Mouse (Mus musculus): Measurements from ENCODE around the gene Psph.
"Not testable (repeated sequence)": the region's sequence is repeated elsewhere in the genome, so short reads cannot be mapped to it uniquely, and the experiment has no call there.

Psph gene

DNA sequence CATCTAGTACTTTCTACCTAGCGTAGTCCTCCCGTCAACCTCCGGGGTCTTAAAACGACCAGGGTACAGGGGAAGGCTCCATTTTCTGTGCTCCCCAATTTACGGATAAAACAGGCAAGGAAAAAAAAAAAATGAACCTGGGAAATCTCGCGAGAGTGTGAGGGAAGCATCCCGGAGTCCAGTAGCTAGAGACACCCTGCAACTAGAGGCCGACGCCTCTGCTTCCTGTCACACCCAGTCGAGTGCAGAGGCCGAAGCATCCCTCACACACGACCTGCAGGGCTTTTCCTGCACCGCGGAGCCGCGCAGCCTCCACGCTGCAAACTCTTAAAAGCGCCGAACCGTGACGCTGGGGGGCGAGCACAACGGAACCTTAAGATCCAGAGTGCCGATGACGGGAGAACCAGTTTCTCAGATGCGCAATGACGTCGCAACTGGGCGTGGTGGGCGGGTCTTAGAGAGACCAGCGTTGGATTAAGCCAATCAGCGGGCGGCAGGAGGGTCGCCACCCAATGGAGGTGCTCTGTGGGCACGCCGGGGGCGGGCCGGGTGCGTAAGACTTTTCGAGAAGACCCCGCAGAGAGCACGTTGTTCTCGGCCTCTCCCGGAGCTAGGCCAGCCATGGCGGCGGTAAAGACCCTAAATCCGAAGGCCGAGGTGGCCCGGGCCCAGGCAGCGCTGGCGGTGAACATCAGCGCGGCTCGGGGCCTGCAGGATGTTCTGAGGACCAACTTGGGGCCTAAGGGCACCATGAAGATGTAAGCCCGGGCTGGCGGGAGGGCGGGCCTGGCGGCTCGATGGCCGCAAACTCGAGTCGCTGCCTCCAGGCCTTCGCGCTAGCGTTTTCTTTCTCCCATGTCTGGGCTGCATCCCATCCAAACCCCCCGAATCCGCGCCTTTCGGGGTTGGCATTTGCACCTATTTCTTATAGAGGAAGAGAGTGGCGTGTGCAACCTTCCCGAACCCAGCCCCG lies at the start of gene Psph:
Gene Psph (minus strand): TSS at position 632 of the 973 bp plus-strand sequence.
- DNase-seq, result peak; percentile 100

DNA sequence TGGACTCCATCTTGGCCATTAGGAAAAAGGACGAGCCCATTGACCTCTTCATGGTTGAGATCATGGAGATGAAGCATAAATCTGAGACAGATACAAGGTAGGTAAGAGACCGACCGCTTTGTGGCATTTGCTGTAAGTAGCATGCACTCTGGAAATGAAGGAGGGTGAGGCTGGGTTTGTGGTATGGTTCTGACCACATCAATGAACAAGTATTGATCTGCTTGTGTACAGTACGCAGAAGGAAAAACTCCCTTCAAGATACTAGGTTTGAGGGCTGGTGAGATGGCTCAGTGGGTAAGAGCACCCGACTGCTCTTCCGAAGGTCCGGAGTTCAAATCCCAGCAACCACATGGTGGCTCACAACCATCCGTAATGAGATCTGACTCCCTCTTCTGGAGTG lies 3.3 kb upstream of the Psph start:
- not testable (repeated sequence) for DNase-seq

DNA sequence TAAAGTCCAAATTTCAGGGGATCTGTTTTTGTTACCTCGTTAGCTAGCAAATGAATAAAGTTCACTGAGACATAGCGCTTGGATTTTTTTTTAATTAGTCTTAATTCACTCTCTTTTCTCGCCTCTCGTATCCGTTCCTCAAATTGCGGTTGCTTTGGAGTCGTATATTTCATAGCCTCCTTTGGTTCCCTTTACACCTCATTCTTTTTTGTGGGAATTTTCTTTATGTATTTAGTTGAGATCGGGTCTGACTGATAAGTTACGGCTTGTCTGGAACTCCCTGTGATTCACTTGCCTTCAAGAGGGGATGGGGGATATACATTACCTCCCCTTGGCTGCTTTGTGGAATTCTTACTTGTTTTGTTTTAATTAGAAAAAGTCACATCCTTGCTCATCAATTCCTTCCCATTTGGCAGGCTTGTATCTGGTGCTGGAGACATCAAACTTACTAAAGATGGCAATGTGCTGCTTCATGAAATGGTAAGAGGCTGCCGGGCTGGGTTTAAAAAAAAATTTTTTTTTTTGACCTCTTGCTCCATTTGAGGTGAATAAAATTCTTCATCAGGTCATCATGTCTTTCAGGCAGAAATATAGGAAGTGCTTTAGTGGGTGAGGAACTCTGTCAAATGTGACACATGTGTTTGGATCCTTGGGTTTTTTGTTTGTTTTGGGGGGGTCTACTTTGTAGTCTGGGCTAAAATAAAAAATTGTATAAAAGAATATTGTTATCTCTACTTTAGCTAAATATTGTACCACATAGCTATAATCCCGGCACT lies 757 bp upstream of the Psph start:
- DNase-seq, result no peak

DNA sequence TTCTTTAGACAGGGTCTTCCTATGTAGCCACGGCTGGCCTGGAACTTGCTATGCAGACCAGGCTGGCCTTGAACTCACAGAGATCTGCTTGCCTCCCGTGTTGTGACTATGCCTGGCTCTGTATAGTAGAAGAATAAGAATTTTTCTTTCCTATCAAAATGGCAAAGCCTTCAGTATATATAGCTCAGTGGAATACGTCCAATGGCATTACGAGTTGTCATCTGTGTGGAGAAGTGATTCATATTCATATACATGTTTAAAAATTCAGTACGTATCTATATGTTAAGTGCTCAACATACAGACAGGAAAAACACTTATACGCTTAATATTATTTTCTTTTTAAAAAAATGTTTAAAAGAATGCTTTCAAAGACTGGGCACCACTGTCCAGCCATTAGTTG lies 1.1 kb downstream of the Psph start:
- DNase-seq, result no peak

DNA sequence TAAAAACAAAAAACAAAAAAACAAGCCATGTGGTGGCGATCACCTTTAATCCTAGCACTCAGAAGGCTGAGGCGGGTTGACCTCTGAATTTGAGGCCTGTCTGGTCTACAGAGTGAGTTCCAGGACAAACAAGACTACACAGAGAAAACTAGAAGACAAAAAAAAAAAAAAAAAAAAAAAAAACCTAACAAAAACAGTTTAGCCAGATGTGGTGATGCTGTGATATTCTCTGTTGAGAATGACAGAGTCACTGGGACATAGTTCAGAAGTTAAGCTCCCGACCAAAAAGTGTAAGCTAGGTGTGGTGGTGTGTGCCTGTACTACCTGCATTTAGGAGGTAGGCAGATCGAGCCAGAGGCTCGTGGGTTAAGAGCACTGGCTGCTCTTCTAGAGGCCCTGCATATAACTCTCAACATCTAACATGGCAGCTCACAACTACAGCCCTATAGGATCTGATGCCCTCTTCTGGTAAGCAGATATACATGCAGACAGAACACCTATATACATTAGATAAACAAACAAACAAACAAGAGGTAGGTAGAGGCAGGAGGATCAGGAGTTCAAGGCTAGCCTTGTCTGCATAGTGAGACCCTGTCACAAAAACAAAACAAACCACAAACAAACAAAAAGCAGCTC lies 1.9 kb downstream of the Psph start:
- no peak for DNase-seq

DNA sequence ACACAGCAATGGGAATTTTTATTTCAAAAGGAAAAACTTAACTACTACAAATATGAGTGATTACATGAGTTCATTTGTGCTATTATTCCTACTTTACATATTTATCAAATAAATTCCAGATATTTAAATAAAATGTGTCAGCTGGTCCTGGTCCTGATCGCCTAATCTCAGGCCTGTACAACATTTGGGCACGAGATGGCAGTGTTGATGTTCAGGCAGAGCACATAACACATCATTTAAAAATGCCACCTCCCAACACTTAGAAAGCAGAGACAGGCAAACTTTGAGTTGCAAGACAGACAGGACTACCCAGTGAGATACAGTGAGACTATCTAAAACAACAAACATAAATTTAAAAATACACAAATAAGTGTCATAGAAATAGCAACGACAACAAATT lies 5.0 kb downstream of the Psph start:
- peak; percentile 38 for DNase-seq

DNA sequence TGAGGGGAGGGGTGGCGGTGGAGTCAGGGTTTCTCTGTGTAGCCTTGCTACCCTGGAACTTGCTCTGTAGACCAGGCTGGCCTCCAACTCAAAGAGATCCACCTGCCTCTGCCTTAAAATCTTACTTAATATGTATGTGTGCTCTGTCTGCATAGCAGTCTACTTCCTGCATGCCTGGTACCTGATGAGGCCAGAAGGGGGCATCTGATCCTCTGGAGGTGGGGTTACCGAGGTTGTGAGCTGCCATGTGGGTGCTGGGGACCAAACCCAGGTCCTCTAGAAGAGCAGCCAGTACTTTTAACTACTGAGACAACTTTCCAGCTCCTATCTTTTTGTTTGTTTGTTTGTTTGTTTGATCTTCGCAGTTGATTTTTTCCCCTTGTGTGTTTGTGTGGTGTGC lies 7.1 kb downstream of the Psph start:
- DNase-seq, result no peak

DNA sequence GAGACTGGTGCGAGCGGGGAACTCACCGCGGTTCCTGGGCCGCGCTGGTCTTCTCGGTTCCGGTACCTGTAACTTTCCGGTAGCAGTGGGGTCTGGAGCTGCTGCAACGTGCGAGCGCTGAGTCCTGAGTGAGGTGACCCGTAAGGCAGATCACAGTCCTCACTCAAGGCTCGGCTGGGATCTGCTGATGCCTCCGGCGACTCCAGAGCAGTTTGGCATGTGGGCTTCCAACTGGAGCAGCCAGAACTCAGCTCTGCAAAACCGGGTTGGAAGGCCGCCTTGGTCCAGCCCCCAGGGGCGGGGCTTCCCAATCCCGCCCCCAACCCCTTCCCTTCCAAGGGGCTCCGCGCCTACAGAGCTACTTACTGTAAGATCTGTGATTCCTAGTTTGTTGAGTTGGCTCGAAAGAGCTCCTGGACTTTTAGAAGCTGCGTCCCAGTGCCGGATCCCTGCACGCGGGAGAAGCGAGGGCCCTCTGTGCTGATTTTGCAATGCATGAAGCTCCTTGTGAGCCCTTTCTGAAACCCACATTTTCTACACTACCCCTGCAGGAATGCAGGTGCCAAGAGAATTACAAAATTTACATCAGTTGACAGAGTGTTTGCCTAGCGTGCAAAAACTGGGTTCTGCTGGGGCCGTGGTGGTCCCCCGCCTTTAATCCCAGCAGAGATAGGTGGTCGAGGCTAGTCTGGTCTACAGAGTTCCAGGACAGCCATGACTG lies 8.1 kb downstream of the Psph start:
- peak; percentile 91 for DNase-seq

DNA sequence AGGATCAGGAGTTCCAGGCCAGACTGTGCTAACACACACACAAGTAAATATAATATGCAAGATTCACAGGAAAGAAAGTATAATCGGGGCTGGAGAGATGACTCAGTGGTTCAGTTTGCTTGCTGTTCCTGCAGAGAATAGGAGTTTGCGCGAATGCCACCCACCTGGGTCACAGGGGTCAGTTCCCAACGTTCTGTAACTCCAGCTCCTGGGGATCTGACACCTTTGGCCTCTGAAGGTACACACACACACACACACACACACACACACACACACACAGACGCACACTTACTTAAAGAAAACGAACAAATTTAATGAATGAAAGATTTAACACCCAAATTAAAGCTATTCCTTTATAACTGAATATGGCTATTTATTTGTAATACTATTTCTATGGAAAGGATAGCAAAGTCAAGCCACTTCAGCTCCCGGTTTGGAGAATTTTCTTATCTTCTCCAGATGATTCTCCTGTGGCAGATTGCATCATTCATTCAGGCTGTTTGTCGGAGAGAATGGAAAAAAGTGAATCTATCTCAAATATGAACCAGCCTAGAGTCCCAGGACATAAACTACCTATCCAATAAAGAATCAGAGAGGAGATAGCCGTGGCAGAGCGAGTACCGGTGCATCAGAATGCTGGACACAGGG lies 8.8 kb downstream of the Psph start:
- DNase-seq, result no peak

DNA sequence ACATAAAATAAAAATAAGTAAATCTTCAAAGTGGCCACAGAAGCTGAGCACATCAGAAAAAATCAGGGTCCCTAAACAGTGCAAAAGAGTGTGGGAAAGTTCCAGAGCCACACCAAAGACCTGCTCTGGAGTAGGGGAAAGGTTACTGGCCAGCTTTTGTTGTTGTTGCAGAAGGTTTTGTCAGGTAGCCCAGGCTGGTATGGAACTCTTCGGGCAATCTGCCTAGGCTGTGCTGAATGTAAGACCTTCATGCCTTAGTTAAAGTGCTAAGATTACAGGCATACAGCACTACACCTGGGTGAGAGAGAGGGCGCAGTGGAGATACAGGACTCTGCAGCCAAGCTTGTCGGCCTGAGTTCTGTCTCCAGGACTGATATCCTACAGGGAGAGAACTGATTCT lies 12.6 kb downstream of the Psph start:
- no peak for DNase-seq

DNA sequence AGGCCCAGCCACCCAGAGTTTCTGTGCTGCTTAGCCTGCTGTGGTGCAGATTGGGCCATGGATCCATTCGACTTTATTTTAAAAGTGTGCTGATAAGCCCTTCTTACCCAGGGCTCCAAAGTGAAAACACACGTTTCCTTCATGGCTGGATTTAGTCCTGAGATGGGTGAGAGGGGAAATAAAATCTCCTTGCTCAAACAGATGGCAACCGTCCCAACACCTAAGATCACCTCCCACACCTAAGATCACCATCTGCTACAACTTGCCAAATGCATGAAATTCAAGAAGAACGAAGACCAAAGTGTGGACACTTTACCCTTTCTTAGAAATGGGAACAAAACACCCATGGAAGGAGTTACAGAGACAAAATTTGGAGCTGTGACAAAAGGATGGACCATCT lies 13.9 kb downstream of the Psph start:
- not testable (repeated sequence) for DNase-seq

DNA sequence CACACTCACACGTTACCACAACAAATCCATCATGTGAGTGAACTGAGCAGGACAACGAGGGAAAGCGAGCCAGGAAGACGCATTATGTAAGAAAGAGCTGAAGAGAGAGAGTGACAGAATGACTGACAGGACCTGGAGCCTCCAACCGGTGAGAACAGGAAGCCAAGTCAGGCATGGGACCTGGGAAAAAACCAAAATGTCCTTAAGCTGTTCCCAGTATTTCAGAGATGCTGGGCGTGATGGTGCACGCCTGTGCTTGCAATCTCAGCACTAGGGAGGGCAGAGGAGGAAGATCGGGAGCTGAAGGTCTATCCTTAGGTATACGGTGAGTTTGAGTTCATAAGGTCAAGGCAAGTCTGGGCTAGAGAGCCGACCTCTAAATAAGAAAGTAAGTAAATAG lies 14.8 kb downstream of the Psph start:
- DNase-seq, result no peak

DNA sequence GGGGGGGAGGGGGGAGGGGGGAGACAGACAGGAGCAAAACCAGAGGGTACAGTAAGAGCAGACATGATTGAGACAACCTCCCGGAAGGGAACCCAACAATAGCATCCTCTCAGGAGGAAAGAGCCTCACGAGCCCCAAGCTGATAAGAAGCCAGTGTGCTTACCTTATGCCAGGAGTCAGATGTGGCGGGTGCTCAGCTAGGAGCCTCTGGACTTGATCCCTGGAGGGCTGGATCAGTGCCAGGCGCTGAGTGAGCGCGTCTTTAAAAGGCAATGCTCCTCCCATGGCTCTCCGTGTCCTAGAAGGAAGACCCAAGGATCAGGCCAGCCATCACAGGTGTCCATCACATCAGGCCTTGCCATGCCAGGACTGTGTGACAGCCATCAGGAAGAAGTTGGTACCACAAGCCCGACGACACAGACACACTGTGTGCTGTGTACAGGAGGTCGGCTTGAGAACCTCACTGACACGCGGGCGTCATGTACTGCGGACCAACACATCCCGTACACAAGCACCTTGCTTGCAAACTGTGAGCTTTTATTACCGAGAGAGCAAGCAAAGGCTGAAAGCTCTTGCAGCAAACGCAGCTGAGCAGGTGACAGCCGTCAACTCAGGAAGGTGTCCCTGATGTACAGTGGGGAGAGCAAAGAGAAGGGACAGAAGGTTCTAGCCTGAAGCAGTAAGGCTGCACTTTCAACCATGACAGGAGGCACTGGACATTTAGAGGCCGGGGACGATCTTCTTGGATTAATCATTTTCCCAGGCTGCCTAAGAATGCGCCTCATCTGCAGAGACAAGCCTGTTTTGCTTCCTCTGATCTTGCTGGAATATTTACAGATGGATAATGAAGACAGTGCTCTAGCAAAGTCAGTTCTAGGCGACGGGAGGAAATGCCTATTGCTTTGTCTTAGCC lies 16.6 kb downstream of the Psph start:
- DNase-seq, result no peak

DNA sequence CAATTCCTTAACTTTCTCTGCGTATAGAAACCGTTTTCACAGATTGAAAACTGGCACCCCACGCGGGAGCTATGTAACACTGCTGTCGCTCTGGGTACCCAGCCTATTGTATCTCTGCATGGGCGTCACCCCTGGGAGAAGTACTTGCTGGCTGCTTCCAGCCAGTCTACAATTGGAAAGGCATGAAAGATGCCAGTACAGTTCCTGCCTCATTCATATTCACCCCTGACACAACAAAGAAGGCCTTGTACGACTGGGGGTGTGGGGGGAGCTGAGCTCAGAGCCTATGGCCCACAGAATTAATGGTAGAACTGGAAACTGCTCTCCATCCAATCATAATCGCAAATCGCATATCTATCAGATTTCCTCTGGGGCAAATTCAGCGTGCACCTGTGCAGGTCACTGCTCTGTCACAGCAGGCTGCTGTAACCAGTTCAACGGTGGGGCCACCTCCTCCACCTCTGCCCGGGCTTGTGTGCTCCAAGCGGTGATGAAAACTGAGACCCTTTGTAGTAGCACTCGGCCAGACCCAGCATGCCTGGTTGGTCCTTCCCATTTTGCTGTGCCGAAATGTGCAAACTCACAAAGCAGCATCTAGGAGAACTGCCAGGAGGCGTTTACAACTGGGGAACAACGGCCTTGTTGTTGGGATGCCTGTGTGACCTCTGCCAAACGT lies 25.2 kb downstream of the Psph start:
- DNase-seq, result peak; percentile 19

DNA sequence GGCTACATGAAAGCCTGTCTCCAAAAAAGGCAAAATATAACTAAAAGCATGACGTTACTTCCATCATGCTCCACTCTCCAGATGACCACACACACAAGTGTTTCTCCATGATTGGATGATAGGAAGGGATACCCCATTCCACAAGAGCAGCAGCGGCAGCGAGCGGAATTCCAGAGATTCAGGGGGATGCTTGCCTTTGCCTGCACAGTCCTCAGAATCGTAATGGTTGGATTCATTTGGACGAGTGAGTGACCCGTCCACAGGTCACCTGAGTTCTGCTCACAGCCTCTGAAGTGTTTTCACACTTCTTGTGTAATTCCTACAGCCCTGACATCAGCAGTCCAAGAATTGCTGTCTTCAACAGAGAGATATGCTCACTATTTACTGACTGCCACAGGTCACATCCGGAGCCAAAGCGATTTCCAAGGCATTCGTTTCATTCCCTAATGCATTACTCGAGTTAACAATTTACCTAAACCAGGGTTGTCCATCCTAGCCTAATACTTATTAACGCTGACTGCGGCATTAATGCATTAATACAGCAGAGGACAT lies 27.2 kb downstream of the Psph start:
- no peak for DNase-seq

DNA sequence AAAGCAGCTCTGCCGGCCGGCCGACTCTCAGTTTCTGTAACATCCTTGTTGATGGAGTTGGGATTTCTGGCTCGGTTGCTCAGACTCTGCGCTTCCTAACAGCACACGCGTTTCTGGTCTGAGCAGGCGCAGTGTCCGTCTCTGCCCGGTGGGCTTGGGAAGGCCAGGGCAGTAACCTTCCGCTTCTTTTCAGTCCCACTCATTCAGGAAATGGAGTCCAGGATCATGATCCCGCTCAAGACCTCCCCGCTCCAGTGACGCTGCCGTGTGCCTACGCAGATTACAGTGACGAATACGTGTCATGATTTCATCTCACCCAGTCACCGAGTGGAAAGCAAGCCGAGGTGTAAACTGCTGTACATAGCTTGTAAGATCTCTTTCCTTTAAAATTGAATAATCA lies 30.4 kb downstream of the Psph start:
- DNase-seq, result no peak

DNA sequence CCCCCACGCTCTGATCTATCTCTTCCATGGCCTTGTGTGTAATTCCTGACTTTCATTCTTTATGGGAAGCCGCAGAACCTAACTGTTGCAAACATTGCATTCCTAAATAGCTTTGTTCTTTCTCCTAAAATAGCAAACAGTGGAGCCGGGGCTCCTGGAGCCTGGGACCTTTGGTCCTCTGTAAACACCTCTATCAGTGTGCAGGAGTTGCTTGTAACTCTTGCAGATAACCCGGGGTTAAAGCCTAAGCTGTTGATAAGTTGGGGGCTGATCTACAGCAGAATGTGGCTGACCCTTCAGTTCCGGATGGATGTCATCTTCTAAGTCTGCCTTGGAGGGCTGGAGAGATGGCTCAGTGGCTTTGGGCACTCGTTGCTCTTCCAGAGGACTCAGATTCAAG lies 43.2 kb downstream of the Psph start:
- no peak for DNase-seq

DNA sequence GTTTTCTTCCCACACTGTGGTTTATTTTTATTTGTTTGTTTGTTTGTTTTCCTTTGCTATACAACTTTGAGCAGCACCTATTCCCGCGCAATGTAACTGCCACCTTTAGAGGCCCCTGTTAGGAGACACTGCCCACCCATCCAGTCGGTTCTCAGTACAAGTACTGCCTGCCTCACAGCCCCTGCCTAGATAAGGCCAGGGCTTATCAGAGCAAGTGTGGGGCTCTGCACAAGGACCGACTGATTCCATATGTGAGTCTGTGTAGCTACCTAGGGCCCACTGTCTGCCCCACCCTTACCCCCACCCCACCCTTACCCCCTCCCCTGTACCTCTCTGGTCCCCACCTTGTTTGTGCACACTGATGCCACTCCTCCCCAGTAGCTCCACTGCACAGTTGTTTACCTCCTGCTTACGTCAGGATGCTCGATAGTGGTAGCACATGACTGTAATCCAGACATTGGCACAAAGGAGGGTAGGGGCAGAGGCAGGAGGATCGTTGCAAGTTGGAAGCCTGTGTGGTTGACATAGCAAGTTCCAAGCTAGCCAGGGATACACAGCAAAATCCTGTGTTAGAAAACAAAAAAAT lies 44.3 kb downstream of the Psph start:
- no peak for DNase-seq

DNA sequence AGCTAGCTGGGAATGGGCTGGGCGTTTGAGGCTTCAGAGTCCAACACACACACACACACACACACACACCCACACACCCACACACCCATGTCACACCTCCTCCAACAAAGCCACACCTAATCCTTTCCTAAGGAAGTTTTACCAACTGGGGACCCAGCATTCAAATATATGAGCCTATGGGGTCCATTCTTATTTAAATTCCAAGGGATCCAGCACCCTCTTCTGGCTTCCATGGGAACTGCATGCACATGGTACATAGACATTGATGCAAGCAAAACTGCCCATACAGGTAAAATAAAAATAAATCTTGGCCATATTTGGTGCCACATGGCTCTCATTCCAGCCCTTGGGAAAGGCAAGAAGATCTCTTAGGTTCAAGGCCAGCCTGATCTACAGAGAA lies 46.3 kb downstream of the Psph start:
- DNase-seq, result peak; percentile 37

DNA sequence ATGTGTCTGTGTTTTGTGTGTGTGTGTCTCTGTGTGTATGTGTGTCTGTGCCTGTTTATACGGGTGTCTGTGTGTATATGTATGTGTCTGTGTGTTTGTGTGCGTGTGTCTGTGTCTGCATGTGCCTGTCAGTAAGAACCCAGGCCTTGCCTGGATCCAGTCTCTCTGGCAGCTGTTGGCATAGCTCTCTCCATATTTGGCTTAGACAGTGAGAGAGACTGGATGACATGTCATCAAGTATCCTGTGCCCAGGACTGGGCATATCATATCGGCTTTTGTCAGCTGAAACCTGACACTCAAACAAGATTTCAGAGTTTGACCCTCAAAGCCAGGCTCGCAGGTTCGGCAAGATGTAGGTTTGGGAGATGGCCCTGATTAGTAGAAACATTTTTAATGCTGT lies 56.2 kb downstream of the Psph start:
- no peak for DNase-seq

Data from embryo, embryonic 11 days (tissue).